Comparison of ENCODE assay signal across 14 mouse cellular contexts in the genomic region with DNA sequence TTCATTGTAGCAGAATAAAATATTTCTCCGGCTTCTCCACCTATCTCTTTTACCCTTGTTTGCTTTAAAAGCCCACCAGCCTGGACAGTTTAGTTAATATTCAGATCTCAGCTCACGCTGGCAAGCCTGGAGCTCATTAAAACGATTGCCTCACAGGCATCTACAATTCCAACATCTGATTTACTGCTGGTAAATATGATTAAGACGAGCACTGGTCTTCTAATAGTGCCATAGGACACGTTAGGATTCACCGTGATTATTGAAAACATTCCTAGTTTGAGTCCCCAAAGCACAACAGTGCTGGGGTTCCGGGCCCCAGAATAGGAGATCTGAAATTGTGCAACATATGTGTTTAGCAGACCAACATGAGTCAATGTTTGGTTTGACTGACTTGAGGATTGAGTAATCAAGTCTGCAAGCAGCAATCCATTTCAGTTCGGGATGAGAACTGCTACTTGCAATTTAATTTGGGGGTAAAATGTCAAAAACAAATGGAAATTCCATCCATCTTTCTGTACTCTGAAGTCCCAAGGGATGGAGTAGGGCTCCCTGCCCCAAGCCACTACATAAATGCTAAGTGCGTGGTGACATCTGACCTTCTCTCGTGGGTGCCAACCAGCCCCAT.
DNase-seq lines count a peak whose midpoint lies in the region; ATAC-seq and TF ChIP-seq lines count a peak whose summit lies in the region.
"Had no signal": no experiment of that assay in that cellular context is flagged by ENCODE, and none has a peak within 500 bp of the region (broad histone marks: within the 10 kb centered on the region; RNA-seq: fewer than 3 reads in every experiment).

No protein-coding gene starts in this region.

- TF ChIP-seq POLR2A in olfactory bulb, adult 2 months (IDR thresholded peaks at IDR 0.05; ENCODE audit: insufficient read depth, low read depth, low read length), result no peak
- no peak for TF ChIP-seq POLR2A in cerebellum, adult 2 months (IDR thresholded peaks at IDR 0.05; ENCODE audit: borderline replicate concordance, insufficient read depth, low read length)

- TF ChIP-seq CTCF in olfactory bulb, adult 2 months (IDR thresholded peaks at IDR 0.05; ENCODE audit: insufficient read depth, low read depth, low read length), result no peak
- no peak for TF ChIP-seq CTCF in cerebellum, adult 2 months (IDR thresholded peaks at IDR 0.05; ENCODE audit: borderline replicate concordance, insufficient read depth, low read depth, low read length)

- no peak overlapping the region for H3K9ac ChIP-seq in embryonic facial prominence, embryonic 14.5 days (ENCODE audit: low read depth, low read length)
- no peak overlapping the region for H3K9ac ChIP-seq in hindbrain, embryonic 15.5 days
- H3K9ac ChIP-seq in intestine, embryonic 15.5 days, result no peak overlapping the region
- H3K9ac ChIP-seq: limb, embryonic 12.5 days had no signal

- no peaks in the 10 kb centered on the region for H3K27me3 ChIP-seq in embryonic facial prominence, embryonic 14.5 days (replicated peaks; ENCODE audit: control insufficient read depth, insufficient read depth, low read length)
- H3K27me3 ChIP-seq in hindbrain, embryonic 15.5 days, result no peaks in the 10 kb centered on the region
- no peaks in the 10 kb centered on the region for H3K27me3 ChIP-seq in intestine, embryonic 15.5 days (replicated peaks)
- H3K27me3 ChIP-seq in cerebellum, adult 2 months (ENCODE audit: control insufficient read depth, insufficient read depth, low read length), result no peaks in the 10 kb centered on the region
- H3K27me3 ChIP-seq: limb, embryonic 12.5 days had no signal

- H3K36me3 ChIP-seq in embryonic facial prominence, embryonic 14.5 days (ENCODE audit: control insufficient read depth, insufficient read depth, low read length), result no peaks in the 10 kb centered on the region
- no peaks in the 10 kb centered on the region for H3K36me3 ChIP-seq in hindbrain, embryonic 15.5 days
- H3K36me3 ChIP-seq in intestine, embryonic 15.5 days, result no peaks in the 10 kb centered on the region
- H3K36me3 ChIP-seq: limb, embryonic 12.5 days had no signal

- 38% methylated on average over 10 of the region's 10 CpGs for WGBS in embryonic facial prominence, embryonic 14.5 days
- 38% methylated on average over 10 of the region's 10 CpGs for WGBS in hindbrain, embryonic 15.5 days
- 54% methylated on average over 10 of the region's 10 CpGs for WGBS in olfactory bulb, adult 2 months
- 77% methylated on average over 10 of the region's 10 CpGs for WGBS in intestine, embryonic 15.5 days
- 80% methylated on average over 10 of the region's 10 CpGs for WGBS in cerebellum, adult 2 months

- peaks cover 7% of the 10 kb centered on the region; the same call in 1 of the 2 replicates for H3K4me1 ChIP-seq in embryonic facial prominence, embryonic 14.5 days (ENCODE audit: control insufficient read depth, insufficient read depth, low read length)
- H3K4me1 ChIP-seq in hindbrain, embryonic 15.5 days (replicated peaks), result peaks cover 23% of the 10 kb centered on the region
- H3K4me1 ChIP-seq in olfactory bulb, adult 2 months (ENCODE audit: control insufficient read depth, insufficient read depth, low read length), result peaks cover 6% of the 10 kb centered on the region
- no peaks in the 10 kb centered on the region for H3K4me1 ChIP-seq in intestine, embryonic 15.5 days (replicated peaks)
- no peaks in the 10 kb centered on the region for H3K4me1 ChIP-seq in cerebellum, adult 2 months (ENCODE audit: control insufficient read depth, insufficient read depth, low read length)
- H3K4me1 ChIP-seq: limb, embryonic 12.5 days had no signal

- 0 out of 2 replicates have a peak overlapping the region, but pooled peaks have one; percentile 10 for H3K4me2 ChIP-seq in embryonic facial prominence, embryonic 14.5 days (ENCODE audit: low read depth, low read length)
- no peak overlapping the region for H3K4me2 ChIP-seq in hindbrain, embryonic 15.5 days
- no peak overlapping the region for H3K4me2 ChIP-seq in intestine, embryonic 15.5 days (replicated peaks)
- H3K4me2 ChIP-seq: limb, embryonic 12.5 days had no signal

- ATAC-seq in embryonic facial prominence, embryonic 14.5 days (ENCODE audit: low read depth), result no peak
- ATAC-seq in hindbrain, embryonic 15.5 days (ENCODE audit: low FRiP score, low read depth), result no peak
- no peak for ATAC-seq in intestine, embryonic 15.5 days
- ATAC-seq: inflammation-experienced regulatory T-cells, adult 6 months had no signal

- no peaks in the 10 kb centered on the region for H3K9me3 ChIP-seq in embryonic facial prominence, embryonic 14.5 days (ENCODE audit: control insufficient read depth, low read length)
- H3K9me3 ChIP-seq in hindbrain, embryonic 15.5 days, result no peaks in the 10 kb centered on the region
- H3K9me3 ChIP-seq in intestine, embryonic 15.5 days, result no peaks in the 10 kb centered on the region
- H3K9me3 ChIP-seq: limb, embryonic 12.5 days had no signal

- H3K27ac ChIP-seq in embryonic facial prominence, embryonic 14.5 days (replicated peaks; ENCODE audit: low read depth, low read length), result no peak overlapping the region
- 0 out of 2 replicates have a peak overlapping the region, but pooled peaks have one; percentile 30 for H3K27ac ChIP-seq in hindbrain, embryonic 15.5 days (replicated peaks)
- H3K27ac ChIP-seq in olfactory bulb, adult 2 months (ENCODE audit: insufficient read depth, low read depth, low read length), result 0 out of 2 replicates have a peak overlapping the region, but pooled peaks have one; percentile 26
- H3K27ac ChIP-seq in intestine, embryonic 15.5 days, result no peak overlapping the region
- H3K27ac ChIP-seq in cerebellum, adult 2 months (ENCODE audit: insufficient read depth, low read length), result no peak overlapping the region
- H3K27ac ChIP-seq: limb, embryonic 12.5 days had no signal

- peak; percentile 20 for DNase-seq in lung, postnatal 25 days (ENCODE audit: low spot score)
- DNase-seq in lung, postnatal 14 days, result no peak
- peak; percentile 53 for DNase-seq in embryonic facial prominence, embryonic 14.5 days (ENCODE audit: low spot score)
- DNase-seq in cerebellum, adult 2 months, result no peak
- DNase-seq in adrenal gland, postnatal 25 days, result no peak
- DNase-seq: adrenal gland, adult 8-10 months; cerebellum, adult 8-10 months; kidney, postnatal 4 days; thymus, postnatal 36 days had no signal

- H3K4me3 ChIP-seq in embryonic facial prominence, embryonic 14.5 days (ENCODE audit: low read depth, low read length), result no peak overlapping the region
- H3K4me3 ChIP-seq in hindbrain, embryonic 15.5 days, result no peak overlapping the region
- no peak overlapping the region for H3K4me3 ChIP-seq in olfactory bulb, adult 2 months (ENCODE audit: insufficient read depth, low read depth, low read length)
- no peak overlapping the region for H3K4me3 ChIP-seq in intestine, embryonic 15.5 days (replicated peaks)
- no peak overlapping the region for H3K4me3 ChIP-seq in cerebellum, adult 2 months (replicated peaks; ENCODE audit: insufficient read depth, low read depth, low read length)
- H3K4me3 ChIP-seq: limb, embryonic 12.5 days had no signal

Comparison
In these comparisons a context has a peak if more than half of its experiments do, and no peak if none do; other contexts are left out.
1. DNase-seq: peak in lung, postnatal 25 days (single experiment) and embryonic facial prominence, embryonic 14.5 days (single experiment); none in lung, postnatal 14 days (single experiment), cerebellum, adult 2 months (0 of 2) and adrenal gland, postnatal 25 days (single experiment).
2. H3K27ac ChIP-seq: peak in hindbrain, embryonic 15.5 days (single experiment) and olfactory bulb, adult 2 months (single experiment); none in embryonic facial prominence, embryonic 14.5 days (single experiment), intestine, embryonic 15.5 days (single experiment) and cerebellum, adult 2 months (single experiment).